In genomic region chr3:41514003-41514402, GRCm38 (mm10) we compare ENCODE assay signal across 20 mouse cellular contexts. TPM values are rescaled to one million over a fixed set of nuclear protein-coding genes. Genes with fewer than 3 reads are reported as not detected.
DNase-seq lines count a peak whose midpoint lies in the region; ATAC-seq and TF ChIP-seq lines count a peak whose summit lies in the region.
"Had no signal": no experiment of that assay in that cellular context is flagged by ENCODE, and none has a peak within 500 bp of the region (broad histone marks: within the 10 kb centered on the region; RNA-seq: fewer than 3 reads in every experiment).

No protein-coding gene starts in this region.

- 72% methylated on average over 5 of the region's 5 CpGs for WGBS in midbrain, embryonic 13.5 days
- 75% methylated on average over 5 of the region's 5 CpGs for WGBS in midbrain, postnatal 0 days
- 30% methylated on average over 5 of the region's 5 CpGs for WGBS in forebrain, embryonic 13.5 days

- H3K4me1 ChIP-seq in midbrain, embryonic 13.5 days (replicated peaks) = no peaks in the 10 kb centered on the region
- no peaks in the 10 kb centered on the region for H3K4me1 ChIP-seq in midbrain, postnatal 0 days (ENCODE audit: insufficient read depth, low read length)
- H3K4me1 ChIP-seq in forebrain, embryonic 13.5 days = peaks cover 6% of the 10 kb centered on the region; the same call in 1 of the 2 replicates
- H3K4me1 ChIP-seq: embryonic facial prominence, embryonic 12.5 days; heart, embryonic 10.5 days; hindbrain, embryonic 13.5 days had no signal

- no peak overlapping the region for H3K27ac ChIP-seq in midbrain, embryonic 13.5 days
- H3K27ac ChIP-seq in midbrain, postnatal 0 days (ENCODE audit: low read depth, low read length) = no peak overlapping the region
- H3K27ac ChIP-seq in forebrain, embryonic 13.5 days = no peak overlapping the region
- H3K27ac ChIP-seq: embryonic facial prominence, embryonic 12.5 days; heart, embryonic 10.5 days; hindbrain, embryonic 13.5 days; hindbrain, postnatal 0 days had no signal

- no peak for DNase-seq in midbrain, postnatal 0 days (ENCODE audit: low spot score)
- DNase-seq in retina, embryonic 14.5 days (ENCODE audit: low spot score) = peak; percentile 45
- no peak for DNase-seq in cerebellum, adult 9-11 months
- DNase-seq in cerebellum, adult 11-12 months = no peak
- no peak for DNase-seq in yolk sac, embryonic 10.5 days (ENCODE audit: low spot score)
- DNase-seq: adrenal gland, adult 8-10 months; adrenal gland, postnatal 36 days; cerebellum, adult 2 months; cerebellum, postnatal 25 days; gastrocnemius, postnatal 36 days; heart, adult 11 months; heart, postnatal 10 days; heart, postnatal 4 days; kidney, adult 11 months had no signal

- H3K36me3 ChIP-seq in midbrain, embryonic 13.5 days = no peaks in the 10 kb centered on the region
- H3K36me3 ChIP-seq in midbrain, postnatal 0 days (ENCODE audit: insufficient read depth, low read length) = no peaks in the 10 kb centered on the region
- H3K36me3 ChIP-seq in forebrain, embryonic 13.5 days (ENCODE audit: poor library complexity, severe bottlenecking) = no peaks in the 10 kb centered on the region
- H3K36me3 ChIP-seq: embryonic facial prominence, embryonic 12.5 days; heart, embryonic 10.5 days; hindbrain, embryonic 13.5 days had no signal

- H3K4me2 ChIP-seq in midbrain, embryonic 13.5 days (replicated peaks) = no peak overlapping the region
- no peak overlapping the region for H3K4me2 ChIP-seq in midbrain, postnatal 0 days (ENCODE audit: low read depth, low read length, poor library complexity, severe bottlenecking)
- no peak overlapping the region for H3K4me2 ChIP-seq in forebrain, embryonic 13.5 days
- H3K4me2 ChIP-seq: embryonic facial prominence, embryonic 12.5 days; hindbrain, embryonic 13.5 days had no signal

- no peak overlapping the region for H3K4me3 ChIP-seq in midbrain, embryonic 13.5 days (replicated peaks)
- H3K4me3 ChIP-seq in midbrain, postnatal 0 days (ENCODE audit: low read depth, low read length) = no peak overlapping the region
- H3K4me3 ChIP-seq in forebrain, embryonic 13.5 days = no peak overlapping the region
- H3K4me3 ChIP-seq: embryonic facial prominence, embryonic 12.5 days; heart, embryonic 10.5 days; hindbrain, embryonic 13.5 days had no signal

- no peak for TF ChIP-seq CTCF in midbrain, postnatal 0 days (IDR thresholded peaks at IDR 0.05)

- H3K9me3 ChIP-seq in midbrain, embryonic 13.5 days = no peaks in the 10 kb centered on the region
- H3K9me3 ChIP-seq in midbrain, postnatal 0 days (ENCODE audit: low read length) = no peaks in the 10 kb centered on the region
- no peaks in the 10 kb centered on the region for H3K9me3 ChIP-seq in forebrain, embryonic 13.5 days (replicated peaks)
- H3K9me3 ChIP-seq: embryonic facial prominence, embryonic 12.5 days; heart, embryonic 10.5 days; hindbrain, embryonic 13.5 days had no signal

- ATAC-seq in midbrain, embryonic 13.5 days = 0 out of 2 replicates have a peak, but pooled peaks have one; percentile 14
- ATAC-seq in midbrain, postnatal 0 days (ENCODE audit: low FRiP score) = no peak
- peak; percentile 54; the same call in 1 of the 2 replicates for ATAC-seq in forebrain, embryonic 13.5 days
- ATAC-seq: hindbrain, postnatal 0 days had no signal

- no peaks in the 10 kb centered on the region for H3K27me3 ChIP-seq in midbrain, embryonic 13.5 days
- no peaks in the 10 kb centered on the region for H3K27me3 ChIP-seq in midbrain, postnatal 0 days (ENCODE audit: insufficient read depth, low read length)
- no peaks in the 10 kb centered on the region for H3K27me3 ChIP-seq in forebrain, embryonic 13.5 days
- H3K27me3 ChIP-seq: embryonic facial prominence, embryonic 12.5 days; hindbrain, embryonic 13.5 days had no signal

- no peak overlapping the region for H3K9ac ChIP-seq in midbrain, embryonic 13.5 days (replicated peaks)
- H3K9ac ChIP-seq in midbrain, postnatal 0 days (replicated peaks; ENCODE audit: low read length, poor library complexity, severe bottlenecking) = no peak overlapping the region
- H3K9ac ChIP-seq in forebrain, embryonic 13.5 days = no peak overlapping the region
- H3K9ac ChIP-seq: embryonic facial prominence, embryonic 12.5 days; hindbrain, embryonic 13.5 days had no signal

RNA-seq across cellular contexts. Expression of gene Jade1, which starts 41.5 kb away (rescaled TPM):
- 10.5 and 13.2 TPM in 2 replicates for polyA plus RNA-seq in midbrain, embryonic 13.5 days (2015; fragmentation: Nextera tagmentation; extraction: Ambion mirVana)
- total RNA-seq in midbrain, postnatal 0 days (2014; rRNA removed) = 18.8 and 21.8 TPM in 2 replicates
- polyA plus RNA-seq in midbrain, postnatal 0 days (2015; fragmentation: Nextera tagmentation; extraction: Ambion mirVana) = 15.0 and 16.7 TPM in 2 replicates
- 17.1 and 18.9 TPM in 2 replicates for polyA plus RNA-seq in forebrain, embryonic 13.5 days (2015; fragmentation: Nextera tagmentation; extraction: Ambion mirVana)
